Mouse (Mus musculus): ENCODE measurements around the gene AI467606. TPM values are rescaled to one million over a fixed set of nuclear protein-coding genes. Genes with fewer than 3 reads are reported as not detected.

AI467606 gene
- polyA plus RNA-seq (2017; shearing (Covaris generic)) = 389 TPM

GRCm38 (mm10) chr7:127091114-127091896, at the start of gene AI467606:
TSS of gene AI467606 (plus strand) at chr7:127091359.

GRCm38 (mm10) chr7:127041851-127042672, 49.1 kb upstream of the AI467606 start, which contains the start of gene Kif22:
TSS of gene Kif22 (minus strand) at chr7:127042471.

GRCm38 (mm10) chr7:127087278-127088010, 3.7 kb upstream of the AI467606 start, which contains the start of gene Zg16:
TSS of gene Zg16 (minus strand) at chr7:127087328.

GRCm38 (mm10) chr7:127121911-127122270, 30.7 kb downstream of the AI467606 start, which contains the start of gene Qprt:
TSS of gene Qprt (minus strand) at chr7:127122226.

GRCm38 (mm10) chr7:127137262-127138017, 46.3 kb downstream of the AI467606 start, which contains the start of gene Spn:
TSS of gene Spn (minus strand) at chr7:127137823.

Other genes with a start within 250 kb of the AI467606 start
- gene Doc2a, start 243.9 kb upstream of the AI467606 start, polyA plus RNA-seq (2017; shearing (Covaris generic)) = not detected
- gene Hirip3, start 229.4 kb upstream of the AI467606 start, polyA plus RNA-seq (2017; shearing (Covaris generic)) = 9.9 TPM
- 97.3 TPM for gene Ino80e, start 229.0 kb upstream of the AI467606 start, polyA plus RNA-seq (2017; shearing (Covaris generic))
- gene Taok2, start 206.7 kb upstream of the AI467606 start, polyA plus RNA-seq (2017; shearing (Covaris generic)) = 61.6 TPM
- 47.8 TPM for gene Tmem219, start 168.4 kb upstream of the AI467606 start, polyA plus RNA-seq (2017; shearing (Covaris generic))
- 11.5 TPM for gene Kctd13, start 162.5 kb upstream of the AI467606 start, polyA plus RNA-seq (2017; shearing (Covaris generic))
- gene Asphd1, start 141.8 kb upstream of the AI467606 start, polyA plus RNA-seq (2017; shearing (Covaris generic)) = 0.17 TPM
- gene Sez6l2, start 140.8 kb upstream of the AI467606 start, polyA plus RNA-seq (2017; shearing (Covaris generic)) = 1.5 TPM
- 320 TPM for gene Cdipt, start 115.4 kb upstream of the AI467606 start, polyA plus RNA-seq (2017; shearing (Covaris generic))
- 2.9 TPM for gene Cdiptos, start 115.3 kb upstream of the AI467606 start, polyA plus RNA-seq (2017; shearing (Covaris generic))
- gene Mvp, start 76.7 kb upstream of the AI467606 start, polyA plus RNA-seq (2017; shearing (Covaris generic)) = 59.1 TPM
- gene Pagr1b, start 74.9 kb upstream of the AI467606 start, polyA plus RNA-seq (2017; shearing (Covaris generic)) = 0.97 TPM
- 149 TPM for gene Pagr1a, start 74.0 kb upstream of the AI467606 start, polyA plus RNA-seq (2017; shearing (Covaris generic))
- 32.7 TPM for gene Gm42742, start 70.3 kb upstream of the AI467606 start, polyA plus RNA-seq (2017; shearing (Covaris generic))
- 14.6 TPM for gene Prrt2, start 70.1 kb upstream of the AI467606 start, polyA plus RNA-seq (2017; shearing (Covaris generic))
- 24.7 TPM for gene Maz, start 64.3 kb upstream of the AI467606 start, polyA plus RNA-seq (2017; shearing (Covaris generic))
- gene Kif22, start 48.9 kb upstream of the AI467606 start, polyA plus RNA-seq (2017; shearing (Covaris generic)) = 18.7 TPM
- not detected for gene Zg16, start 4.0 kb upstream of the AI467606 start, polyA plus RNA-seq (2017; shearing (Covaris generic))
- 19.1 TPM for gene Qprt, start 30.9 kb downstream of the AI467606 start, polyA plus RNA-seq (2017; shearing (Covaris generic))
- gene Spn, start 46.5 kb downstream of the AI467606 start, polyA plus RNA-seq (2017; shearing (Covaris generic)) = 101 TPM
- gene Cd2bp2, start 104.7 kb downstream of the AI467606 start, polyA plus RNA-seq (2017; shearing (Covaris generic)) = 80.9 TPM
- 12.2 TPM for gene Tbc1d10b, start 117.1 kb downstream of the AI467606 start, polyA plus RNA-seq (2017; shearing (Covaris generic))
- 20.7 TPM for gene Mylpf, start 117.5 kb downstream of the AI467606 start, polyA plus RNA-seq (2017; shearing (Covaris generic))
- 20.7 TPM for gene Zfp553, start 141.7 kb downstream of the AI467606 start, polyA plus RNA-seq (2017; shearing (Covaris generic))
- gene Sept1, start 141.8 kb downstream of the AI467606 start, polyA plus RNA-seq (2017; shearing (Covaris generic)) = 488 TPM
- gene Zfp771, start 152.9 kb downstream of the AI467606 start, polyA plus RNA-seq (2017; shearing (Covaris generic)) = 0.43 TPM
- 48.1 TPM for gene Dctpp1, start 169.3 kb downstream of the AI467606 start, polyA plus RNA-seq (2017; shearing (Covaris generic))
- 22.3 TPM for gene Sephs2, start 182.7 kb downstream of the AI467606 start, polyA plus RNA-seq (2017; shearing (Covaris generic))
- gene Itgal, start 204.9 kb downstream of the AI467606 start, polyA plus RNA-seq (2017; shearing (Covaris generic)) = 433 TPM